Mouse (Mus musculus): ENCODE measurements around the gene Map3k11. TPM values are rescaled to one million over a fixed set of nuclear protein-coding genes. Genes with fewer than 3 reads are reported as not detected.

The Map3k11 gene
- polyA plus RNA-seq, 1 experiment from 2014 or later, result 10.4 TPM

DNA sequence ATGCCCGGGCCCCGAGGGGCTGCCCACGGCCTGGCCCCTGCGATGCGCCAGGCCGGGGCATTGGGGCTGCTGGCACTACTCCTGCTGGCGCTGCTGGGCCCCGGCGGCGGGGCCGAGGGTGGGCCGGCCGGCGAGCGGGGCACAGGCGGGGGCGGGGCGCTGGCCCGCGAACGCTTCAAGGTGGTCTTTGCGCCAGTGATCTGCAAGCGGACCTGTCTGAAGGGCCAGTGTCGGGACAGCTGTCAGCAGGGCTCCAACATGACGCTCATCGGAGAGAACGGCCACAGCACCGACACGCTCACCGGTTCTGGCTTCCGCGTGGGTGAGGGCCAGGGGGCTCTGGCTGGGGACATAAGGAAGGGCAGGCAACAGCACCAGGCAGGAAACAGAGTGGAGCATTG, 53.7 kb downstream of the Map3k11 start:
- no peaks in the 10 kb centered on the region for H3K9me3 ChIP-seq (ENCODE audit: low read length)
- H3K27me3 ChIP-seq (ENCODE audit: insufficient read depth, low read length), result peaks cover 77% of the 10 kb centered on the region
- no peaks in the 10 kb centered on the region for H3K36me3 ChIP-seq (replicated peaks; ENCODE audit: insufficient read depth, low read length)
- H3K9ac ChIP-seq (replicated peaks), result peak overlapping the region; percentile 43
- H3K27ac ChIP-seq (ENCODE audit: low read depth), result no peak overlapping the region
- whole genome bisulfite sequencing (ENCODE audit: insufficient replicate concordance), result 7% methylated on average over 24 of the region's 32 CpGs
- no peak for DNase-seq
- peak overlapping the region; percentile 69 for H3K4me2 ChIP-seq (ENCODE audit: low read depth, low read length)
- peak; percentile 12; the same call in 1 of the 2 replicates for ATAC-seq
- H3K4me1 ChIP-seq (ENCODE audit: insufficient read depth), result peaks cover 14% of the 10 kb centered on the region
- peak overlapping the region; percentile 50 for H3K4me3 ChIP-seq (ENCODE audit: low read depth, low read length)
- TF ChIP-seq EP300 (IDR thresholded peaks at IDR 0.05; ENCODE audit: low read depth), result no peak
- TF ChIP-seq CTCF (IDR thresholded peaks at IDR 0.05; ENCODE audit: low read depth), result no peak

DNA sequence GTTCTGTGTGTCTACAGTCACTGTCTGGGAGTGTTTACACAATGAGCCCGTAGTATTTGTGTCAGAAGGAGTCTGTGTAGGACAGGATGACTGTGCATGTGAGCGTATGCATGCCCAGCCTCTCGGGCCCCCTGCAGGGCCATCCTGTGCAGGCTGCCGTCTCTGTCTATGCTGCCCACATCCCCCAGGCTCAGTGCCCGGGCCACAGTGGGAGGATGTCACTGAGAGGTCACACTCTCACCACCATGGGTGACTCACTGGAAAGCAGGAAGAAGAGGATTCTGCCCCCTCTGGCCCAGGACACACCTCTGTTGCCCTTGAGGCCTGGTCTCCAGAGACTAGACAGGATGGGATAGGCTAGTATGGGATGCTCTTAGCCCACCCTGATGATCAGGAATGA, 55.0 kb downstream of the Map3k11 start:
- H3K27me3 ChIP-seq (ENCODE audit: insufficient read depth, low read length), result peaks cover 85% of the 10 kb centered on the region
- H3K36me3 ChIP-seq (replicated peaks; ENCODE audit: insufficient read depth, low read length), result no peaks in the 10 kb centered on the region
- no peak overlapping the region for H3K9ac ChIP-seq (replicated peaks)
- WGBS (ENCODE audit: insufficient replicate concordance), result 34% methylated on average over 5 of the region's 5 CpGs
- H3K4me2 ChIP-seq (ENCODE audit: low read depth, low read length), result no peak overlapping the region
- no peak overlapping the region for H3K4me3 ChIP-seq (ENCODE audit: low read depth, low read length)
- TF ChIP-seq EP300 (IDR thresholded peaks at IDR 0.05; ENCODE audit: low read depth), result no peak
- TF ChIP-seq CTCF (IDR thresholded peaks at IDR 0.05; ENCODE audit: low read depth), result no peak
- H3K27ac ChIP-seq (ENCODE audit: low read depth), result no peak overlapping the region
- no peaks in the 10 kb centered on the region for H3K9me3 ChIP-seq (ENCODE audit: low read length)
- H3K4me1 ChIP-seq (ENCODE audit: insufficient read depth), result peaks cover 14% of the 10 kb centered on the region
- ATAC-seq (no peak), DNase-seq (no peak)

DNA sequence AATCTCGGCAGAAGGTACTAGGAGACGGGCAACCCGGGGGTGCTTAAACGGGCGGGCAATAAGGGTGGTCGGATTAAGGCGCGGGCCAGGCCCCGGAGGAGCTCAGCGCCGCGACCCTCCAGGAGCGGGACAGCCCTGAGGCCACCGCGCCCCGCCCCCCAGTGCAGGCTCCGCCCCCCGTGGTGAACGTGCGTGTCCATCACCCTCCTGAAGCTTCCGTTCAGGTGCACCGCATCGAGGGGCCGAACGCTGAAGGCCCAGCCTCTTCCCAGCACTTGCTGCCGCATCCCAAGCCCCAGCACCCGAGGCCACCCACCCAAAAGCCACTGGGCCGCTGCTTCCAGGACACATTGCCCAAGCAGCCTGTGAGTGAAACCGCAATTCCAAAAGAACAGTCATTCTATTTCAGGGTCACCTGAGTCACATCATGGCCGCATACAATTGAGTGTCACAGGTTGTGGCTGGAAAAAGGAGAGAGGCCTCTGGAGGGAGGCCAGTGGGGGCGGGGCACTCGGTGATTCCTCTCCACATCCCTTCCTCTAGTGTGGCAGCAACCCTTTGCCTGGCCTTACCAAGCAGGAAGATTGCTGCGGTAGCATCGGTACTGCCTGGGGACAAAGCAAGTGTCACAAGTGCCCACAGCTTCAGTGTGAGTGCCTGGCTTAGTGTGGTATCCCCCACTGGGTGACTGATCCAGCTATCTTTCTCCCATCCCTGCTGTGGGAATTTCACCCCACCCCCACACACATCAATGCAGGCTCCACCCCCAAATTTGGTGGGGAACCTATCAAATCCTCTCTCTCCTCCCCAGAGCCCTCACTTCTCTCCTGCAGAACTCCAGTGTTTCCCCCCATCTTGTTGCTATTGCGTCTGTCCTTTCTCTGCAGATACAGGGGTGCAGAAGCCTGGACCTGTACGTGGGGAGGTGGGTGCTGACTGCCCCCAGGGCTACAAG, 57.5 kb downstream of the Map3k11 start:
- Histone ChIP-seq H3K36me3 (replicated peaks; ENCODE audit: insufficient read depth, low read length) (no peaks in the 10 kb centered on the region), H3K4me2 (ENCODE audit: low read depth, low read length) (peak overlapping the region; percentile 13; the same call in 1 of the 2 replicates), H3K27me3 (ENCODE audit: insufficient read depth, low read length) (peaks cover 88% of the 10 kb centered on the region), H3K9ac (replicated peaks) (no peak overlapping the region), H3K9me3 (ENCODE audit: low read length) (no peaks in the 10 kb centered on the region), H3K4me1 (ENCODE audit: insufficient read depth) (peaks cover 14% of the 10 kb centered on the region), H3K4me3 (ENCODE audit: low read depth, low read length) (no peak overlapping the region; the same call in 1 of the 2 replicates), H3K27ac (ENCODE audit: low read depth) (no peak overlapping the region)
- no peak for TF ChIP-seq CTCF (IDR thresholded peaks at IDR 0.05; ENCODE audit: low read depth)
- TF ChIP-seq EP300 (IDR thresholded peaks at IDR 0.05; ENCODE audit: low read depth), result no peak
- WGBS (ENCODE audit: insufficient replicate concordance), result 14% methylated on average over 36 of the region's 36 CpGs
- ATAC-seq (no peak), DNase-seq (no peak)

DNA sequence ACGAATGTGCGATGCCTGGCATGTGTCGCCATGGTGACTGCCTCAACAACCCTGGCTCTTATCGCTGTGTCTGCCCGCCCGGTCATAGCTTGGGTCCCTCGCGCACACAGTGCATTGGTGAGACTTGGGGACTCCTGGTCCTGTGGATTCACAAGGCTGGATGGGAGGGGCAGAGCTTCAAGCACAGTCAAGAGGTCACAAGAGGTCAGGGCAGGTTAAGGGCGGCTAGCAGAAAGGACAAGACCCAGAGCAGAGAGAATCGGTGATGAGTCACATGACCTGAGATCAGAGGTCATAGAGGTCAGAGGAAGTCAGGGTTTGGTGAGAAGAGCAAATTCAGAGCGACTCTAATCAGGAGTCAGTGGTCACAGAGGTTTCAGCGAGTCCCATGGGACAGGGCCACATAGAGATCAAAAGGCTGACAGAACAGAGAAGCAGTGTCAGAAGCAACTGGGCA, 58.4 kb downstream of the Map3k11 start:
- Histone ChIP-seq H3K27ac (ENCODE audit: low read depth) (no peak overlapping the region), H3K4me2 (ENCODE audit: low read depth, low read length) (no peak overlapping the region), H3K4me3 (ENCODE audit: low read depth, low read length) (no peak overlapping the region), H3K4me1 (ENCODE audit: insufficient read depth) (peaks cover 15% of the 10 kb centered on the region), H3K27me3 (ENCODE audit: insufficient read depth, low read length) (peaks cover 88% of the 10 kb centered on the region), H3K9me3 (ENCODE audit: low read length) (no peaks in the 10 kb centered on the region), H3K9ac (replicated peaks) (no peak overlapping the region), H3K36me3 (replicated peaks; ENCODE audit: insufficient read depth, low read length) (no peaks in the 10 kb centered on the region)
- ATAC-seq (no peak), DNase-seq (no peak)
- TF ChIP-seq EP300 (IDR thresholded peaks at IDR 0.05; ENCODE audit: low read depth) (no peak), CTCF (IDR thresholded peaks at IDR 0.05; ENCODE audit: low read depth) (no peak)
- 32% methylated on average over 12 of the region's 12 CpGs for WGBS (ENCODE audit: insufficient replicate concordance)

DNA sequence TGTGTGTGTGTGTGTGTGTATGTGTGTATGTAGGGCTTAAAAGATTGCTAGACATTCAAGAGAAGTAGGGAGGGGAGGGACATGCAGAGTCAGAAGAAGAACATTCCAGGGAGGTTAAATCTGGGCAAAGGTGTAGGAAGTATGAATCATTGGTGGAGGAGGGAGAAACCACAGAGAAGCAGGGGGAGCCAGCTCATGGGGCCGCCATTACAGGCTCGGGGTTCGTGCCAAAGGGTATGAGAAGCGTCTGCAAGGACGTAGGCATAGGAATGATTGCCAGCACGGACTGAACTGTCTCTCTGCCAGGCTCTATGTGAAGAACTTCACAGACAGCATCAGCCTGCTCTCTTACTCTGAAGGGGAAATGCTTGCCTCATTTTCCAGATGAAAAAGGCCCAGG, 60.9 kb downstream of the Map3k11 start:
- peaks cover 15% of the 10 kb centered on the region; the same call in 1 of the 2 replicates for H3K4me1 ChIP-seq (ENCODE audit: insufficient read depth)
- no peaks in the 10 kb centered on the region for H3K36me3 ChIP-seq (replicated peaks; ENCODE audit: insufficient read depth, low read length)
- 61% methylated on average over 6 of the region's 6 CpGs for WGBS (ENCODE audit: insufficient replicate concordance)
- no peak for ATAC-seq
- DNase-seq, result no peak
- no peaks in the 10 kb centered on the region for H3K9me3 ChIP-seq (ENCODE audit: low read length)
- no peak overlapping the region for H3K4me3 ChIP-seq (ENCODE audit: low read depth, low read length)
- H3K4me2 ChIP-seq (ENCODE audit: low read depth, low read length), result no peak overlapping the region
- no peak overlapping the region for H3K9ac ChIP-seq (replicated peaks)
- TF ChIP-seq CTCF (IDR thresholded peaks at IDR 0.05; ENCODE audit: low read depth), result no peak
- no peak for TF ChIP-seq EP300 (IDR thresholded peaks at IDR 0.05; ENCODE audit: low read depth)
- H3K27ac ChIP-seq (ENCODE audit: low read depth), result no peak overlapping the region
- H3K27me3 ChIP-seq (ENCODE audit: insufficient read depth, low read length), result peaks cover 75% of the 10 kb centered on the region

DNA sequence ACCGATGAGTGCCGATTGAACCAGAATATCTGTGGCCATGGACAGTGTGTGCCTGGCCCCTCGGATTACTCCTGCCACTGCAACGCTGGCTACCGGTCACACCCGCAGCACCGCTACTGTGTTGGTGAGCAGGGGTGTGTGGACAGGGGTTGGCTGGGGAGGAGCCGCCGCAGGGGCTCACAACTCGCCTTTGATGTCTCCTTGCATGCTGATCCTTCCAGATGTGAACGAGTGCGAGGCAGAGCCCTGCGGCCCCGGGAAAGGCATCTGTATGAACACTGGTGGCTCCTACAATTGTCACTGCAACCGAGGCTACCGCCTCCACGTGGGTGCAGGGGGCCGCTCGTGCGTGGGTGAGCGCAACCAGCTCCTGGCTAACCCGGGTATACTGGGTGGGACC, 62.4 kb downstream of the Map3k11 start:
- H3K4me3 ChIP-seq (ENCODE audit: low read depth, low read length), result no peak overlapping the region
- ATAC-seq (no peak), DNase-seq (no peak)
- H3K27ac ChIP-seq (ENCODE audit: low read depth), result no peak overlapping the region
- 19% methylated on average over 22 of the region's 22 CpGs for WGBS (ENCODE audit: insufficient replicate concordance)
- peaks cover 74% of the 10 kb centered on the region for H3K27me3 ChIP-seq (ENCODE audit: insufficient read depth, low read length)
- peaks cover 8% of the 10 kb centered on the region; the same call in 1 of the 2 replicates for H3K4me1 ChIP-seq (ENCODE audit: insufficient read depth)
- H3K9ac ChIP-seq (replicated peaks), result no peak overlapping the region
- no peak overlapping the region for H3K4me2 ChIP-seq (ENCODE audit: low read depth, low read length)
- TF ChIP-seq CTCF (IDR thresholded peaks at IDR 0.05; ENCODE audit: low read depth) (no peak), EP300 (IDR thresholded peaks at IDR 0.05; ENCODE audit: low read depth) (no peak)
- no peaks in the 10 kb centered on the region for H3K9me3 ChIP-seq (ENCODE audit: low read length)
- no peaks in the 10 kb centered on the region for H3K36me3 ChIP-seq (replicated peaks; ENCODE audit: insufficient read depth, low read length)
